ENCODE assay signal across 11 mouse cellular contexts in genomic region chr16:6986031-6986430, GRCm38 (mm10).
DNase-seq lines count a peak whose midpoint lies in the region; ATAC-seq and TF ChIP-seq lines count a peak whose summit lies in the region.
"Had no signal": no experiment of that assay in that cellular context is flagged by ENCODE, and none has a peak within 500 bp of the region (broad histone marks: within the 10 kb centered on the region; RNA-seq: fewer than 3 reads in every experiment).

No protein-coding gene starts in this region.

- H3K9me3 ChIP-seq in limb, embryonic 14.5 days (ENCODE audit: control insufficient read depth, low read length): no peaks in the 10 kb centered on the region
- no peaks in the 10 kb centered on the region for H3K9me3 ChIP-seq in limb, embryonic 10.5 days (replicated peaks)
- no peaks in the 10 kb centered on the region for H3K9me3 ChIP-seq in lung, postnatal 0 days (ENCODE audit: low read length)

- H3K4me3 ChIP-seq in limb, embryonic 14.5 days (replicated peaks; ENCODE audit: low read length): no peak overlapping the region
- no peak overlapping the region for H3K4me3 ChIP-seq in limb, embryonic 10.5 days
- H3K4me3 ChIP-seq in lung, postnatal 0 days (ENCODE audit: low read depth, low read length): no peak overlapping the region

- TF ChIP-seq POLR2A in limb, embryonic 14.5 days (IDR thresholded peaks at IDR 0.05; ENCODE audit: borderline replicate concordance, extremely low read depth, insufficient read depth, insufficient read length): no peak

- H3K4me2 ChIP-seq in limb, embryonic 14.5 days (replicated peaks; ENCODE audit: low read depth, low read length, severe bottlenecking): no peak overlapping the region
- H3K4me2 ChIP-seq in lung, postnatal 0 days (replicated peaks; ENCODE audit: low read depth, low read length): no peak overlapping the region
- H3K4me2 ChIP-seq: midbrain, embryonic 11.5 days had no signal

- no peaks in the 10 kb centered on the region for H3K36me3 ChIP-seq in limb, embryonic 14.5 days (ENCODE audit: control insufficient read depth, insufficient read depth, low read length)
- no peaks in the 10 kb centered on the region for H3K36me3 ChIP-seq in limb, embryonic 10.5 days
- no peaks in the 10 kb centered on the region for H3K36me3 ChIP-seq in lung, postnatal 0 days (ENCODE audit: insufficient read depth, low read length)

- TF ChIP-seq EP300 in lung, postnatal 0 days (IDR thresholded peaks at IDR 0.05): no peak

- no peaks in the 10 kb centered on the region for H3K27me3 ChIP-seq in limb, embryonic 14.5 days (ENCODE audit: control insufficient read depth, insufficient read depth, low read length)
- H3K27me3 ChIP-seq in limb, embryonic 10.5 days (ENCODE audit: low read depth, poor library complexity, severe bottlenecking): no peaks in the 10 kb centered on the region
- H3K27me3 ChIP-seq in lung, postnatal 0 days (replicated peaks; ENCODE audit: insufficient read depth, low read length): no peaks in the 10 kb centered on the region
- H3K27me3 ChIP-seq: CH12.LX had no signal

- H3K9ac ChIP-seq in limb, embryonic 14.5 days (ENCODE audit: low read depth, low read length, severe bottlenecking): no peak overlapping the region
- no peak overlapping the region for H3K9ac ChIP-seq in lung, postnatal 0 days (replicated peaks; ENCODE audit: low read depth)

- no peaks in the 10 kb centered on the region for H3K4me1 ChIP-seq in limb, embryonic 14.5 days (ENCODE audit: control insufficient read depth, insufficient read depth, low read length)
- H3K4me1 ChIP-seq in limb, embryonic 10.5 days: no peaks in the 10 kb centered on the region
- no peaks in the 10 kb centered on the region for H3K4me1 ChIP-seq in lung, postnatal 0 days (ENCODE audit: insufficient read depth, low read depth, low read length)

- H3K27ac ChIP-seq in limb, embryonic 14.5 days (replicated peaks; ENCODE audit: low read depth, low read length): no peak overlapping the region
- no peak overlapping the region for H3K27ac ChIP-seq in limb, embryonic 10.5 days
- H3K27ac ChIP-seq in lung, postnatal 0 days (ENCODE audit: low read length): no peak overlapping the region

- no peak for TF ChIP-seq CTCF in lung, postnatal 0 days (IDR thresholded peaks at IDR 0.05)

- peak; percentile 8 for DNase-seq in gastrocnemius, postnatal 10 days
- DNase-seq in gastrocnemius, postnatal 14 days: no peak
- peak; percentile 8 for DNase-seq in limb, embryonic 14.5 days (ENCODE audit: low spot score)
- DNase-seq in limb, embryonic 10.5 days (ENCODE audit: low spot score): no peak
- DNase-seq in cerebellum, postnatal 25 days: peak; percentile 70 to 83
- peak; percentile 69 for DNase-seq in lung, postnatal 0 days (ENCODE audit: low spot score)
- DNase-seq in urinary bladder, adult 18-20 months (ENCODE audit: low spot score in 2 of 2): no peak
- DNase-seq in adrenal gland, postnatal 4 days (ENCODE audit: low spot score in 2 of 2): no peak
- DNase-seq: adrenal gland, postnatal 25 days had no signal

- intact Hi-C loops in gastrocnemius, postnatal 14 days (cut with DNase I; ENCODE audit: low total_unique reads): no loop called here

- no peak for ATAC-seq in limb, embryonic 14.5 days (ENCODE audit: low FRiP score, low read depth)
- peak; percentile 52 for ATAC-seq in lung, postnatal 0 days

Comparison
In these comparisons a context has a peak if more than half of its experiments do, and no peak if none do; other contexts are left out.
1. DNase-seq: peak in gastrocnemius, postnatal 10 days (single experiment), limb, embryonic 14.5 days (single experiment), cerebellum, postnatal 25 days (2 of 2) and lung, postnatal 0 days (single experiment); none in gastrocnemius, postnatal 14 days (single experiment), limb, embryonic 10.5 days (single experiment), urinary bladder, adult 18-20 months (0 of 2) and adrenal gland, postnatal 4 days (0 of 2).